Mouse (Mus musculus): Measurements from ENCODE around the gene Gm21983. TPM values are rescaled to one million over a fixed set of nuclear protein-coding genes. Genes with fewer than 3 reads are reported as not detected.
A peak's percentile ranks its signal among the peaks of the same experiment; 100 is the strongest.

The Gm21983 gene
- not detected for polyA plus RNA-seq (2017; shearing (Covaris generic))

GRCm38 (mm10) chr7:27180837-27181695 is at the start of gene Gm21983, which contains the start of gene Mia:
TSS of gene Gm21983 (minus strand) at chr7:27181086.
TSS of gene Mia (minus strand) at chr7:27181157.
- no peak for ATAC-seq

GRCm38 (mm10) chr7:27228865-27229264 is 48.0 kb upstream of the Gm21983 start:
- peak; percentile 23 for ATAC-seq

GRCm38 (mm10) chr7:27228281-27228821 is 47.5 kb upstream of the Gm21983 start, which contains the start of gene Itpkc:
TSS of gene Itpkc (minus strand) at chr7:27228661.
- ATAC-seq = peak; percentile 87

- ATAC-seq = no peak
Measured at GRCm38 (mm10) chr7:27227676-27228075, 46.8 kb upstream of the Gm21983 start.

GRCm38 (mm10) chr7:27227276-27227675 is 46.4 kb upstream of the Gm21983 start:
- no peak for ATAC-seq

GRCm38 (mm10) chr7:27224877-27225575 is 44.1 kb upstream of the Gm21983 start:
- ATAC-seq = no peak

GRCm38 (mm10) chr7:27222538-27222937 is 41.7 kb upstream of the Gm21983 start:
- no peak for ATAC-seq

GRCm38 (mm10) chr7:27221939-27222338 is 41.1 kb upstream of the Gm21983 start:
- ATAC-seq = no peak

- ATAC-seq = no peak
Measured at GRCm38 (mm10) chr7:27219937-27220336, 39.1 kb upstream of the Gm21983 start.

GRCm38 (mm10) chr7:27218586-27218985 is 37.7 kb upstream of the Gm21983 start:
- no peak for ATAC-seq

GRCm38 (mm10) chr7:27212626-27213025 is 31.7 kb upstream of the Gm21983 start:
- no peak for ATAC-seq

- ATAC-seq = no peak
Measured at GRCm38 (mm10) chr7:27203730-27204449, 23.0 kb upstream of the Gm21983 start.

- ATAC-seq = no peak
Measured at GRCm38 (mm10) chr7:27198779-27199178, 17.9 kb upstream of the Gm21983 start.

GRCm38 (mm10) chr7:27198355-27198754 is 17.5 kb upstream of the Gm21983 start:
- no peak for ATAC-seq

- no peak for ATAC-seq
Measured at GRCm38 (mm10) chr7:27197634-27198033, 16.7 kb upstream of the Gm21983 start.

GRCm38 (mm10) chr7:27197136-27197535 is 16.2 kb upstream of the Gm21983 start:
- no peak for ATAC-seq

- ATAC-seq = peak; percentile 95
Measured at GRCm38 (mm10) chr7:27195681-27196611, 15.1 kb upstream of the Gm21983 start, which contains the start of the genes BC024978 and Snrpa. TSS of gene BC024978 (plus strand) at chr7:27195781. TSS of gene Snrpa (minus strand) at chr7:27196271.

- no peak for ATAC-seq
Measured at GRCm38 (mm10) chr7:27193731-27194130, 12.8 kb upstream of the Gm21983 start.

GRCm38 (mm10) chr7:27192434-27192833 is 11.5 kb upstream of the Gm21983 start:
- no peak for ATAC-seq

- ATAC-seq = no peak
Measured at GRCm38 (mm10) chr7:27189271-27189931, 8.5 kb upstream of the Gm21983 start.

- no peak for ATAC-seq
Measured at GRCm38 (mm10) chr7:27185986-27186385, 5.1 kb upstream of the Gm21983 start.

Data from inflammation-experienced regulatory T-cells, adult 6 months (primary cell).